Mouse (Mus musculus) left cerebral cortex, adult 9 months (tissue): ENCODE results near the gene Zbtb43.

Experiments used
- DNase-seq, 2 experiments: peaks; one replicate each; pipeline ENCODE4 v3.0.0; 2022; ENCODE audit warnings: low spot score in 2 of 2

The Zbtb43 gene

GRCm38 (mm10) chr2:33468466-33469097 lies at the start of gene Zbtb43:
Gene Zbtb43 (minus strand): TSS chr2:33468559.
- DNase-seq = peak; percentile 90 to 96

GRCm38 (mm10) chr2:33515856-33516255 lies 47.5 kb upstream of the Zbtb43 start:
- DNase-seq = no peak

GRCm38 (mm10) chr2:33515431-33515830 lies 47.1 kb upstream of the Zbtb43 start:
- DNase-seq = no peak

GRCm38 (mm10) chr2:33510791-33511190 lies 42.4 kb upstream of the Zbtb43 start:
- no peak for DNase-seq

GRCm38 (mm10) chr2:33502602-33503001 lies 34.2 kb upstream of the Zbtb43 start:
- no peak for DNase-seq

GRCm38 (mm10) chr2:33498280-33498679 lies 29.9 kb upstream of the Zbtb43 start:
- DNase-seq = no peak

GRCm38 (mm10) chr2:33495654-33496053 lies 27.3 kb upstream of the Zbtb43 start:
- DNase-seq = no peak

GRCm38 (mm10) chr2:33492041-33492440 lies 23.7 kb upstream of the Zbtb43 start:
- no peak for DNase-seq

- peak in 1 of 2 experiments; percentile 44 for DNase-seq
Measured at GRCm38 (mm10) chr2:33489565-33489964, 21.2 kb upstream of the Zbtb43 start.

GRCm38 (mm10) chr2:33487332-33487731 lies 19.0 kb upstream of the Zbtb43 start:
- no peak for DNase-seq

GRCm38 (mm10) chr2:33486866-33487265 lies 18.5 kb upstream of the Zbtb43 start:
- peak in 1 of 2 experiments; percentile 83 for DNase-seq

GRCm38 (mm10) chr2:33477961-33478755 lies 9.8 kb upstream of the Zbtb43 start:
- DNase-seq = no peak

GRCm38 (mm10) chr2:33475961-33476360 lies 7.6 kb upstream of the Zbtb43 start:
- DNase-seq = peak in 1 of 2 experiments; percentile 82

- DNase-seq = no peak
Measured at GRCm38 (mm10) chr2:33467546-33468465, 553 bp downstream of the Zbtb43 start.

- no peak for DNase-seq
Measured at GRCm38 (mm10) chr2:33465966-33466365, 2.4 kb downstream of the Zbtb43 start.

GRCm38 (mm10) chr2:33465215-33465614 lies 3.1 kb downstream of the Zbtb43 start:
- no peak for DNase-seq

GRCm38 (mm10) chr2:33462066-33462465 lies 6.3 kb downstream of the Zbtb43 start:
- no peak for DNase-seq

- DNase-seq = no peak
Measured at GRCm38 (mm10) chr2:33461066-33461465, 7.3 kb downstream of the Zbtb43 start.

GRCm38 (mm10) chr2:33459660-33460059 lies 8.7 kb downstream of the Zbtb43 start:
- no peak for DNase-seq

GRCm38 (mm10) chr2:33456696-33457095 lies 11.7 kb downstream of the Zbtb43 start:
- DNase-seq = no peak

- DNase-seq = no peak
Measured at GRCm38 (mm10) chr2:33456242-33456641, 12.1 kb downstream of the Zbtb43 start.

GRCm38 (mm10) chr2:33455350-33455749 lies 13.0 kb downstream of the Zbtb43 start:
- peak in 1 of 2 experiments; percentile 39 for DNase-seq
